Mouse (Mus musculus) embryonic fibroblast, embryonic 13.5 days (primary cell): ENCODE data around the gene Wdr43.

Source experiments
- CTCF ChIP-seq: IDR thresholded peaks from 2 replicates; pipeline ENCODE4 v1.5.1; 2011; ENCODE audit warnings: mild to moderate bottlenecking, control low read depth, low read length, moderate library complexity, borderline replicate concordance; ENCODE audit not compliant: insufficient read depth
- POLR2A ChIP-seq: IDR thresholded peaks from 2 replicates; pipeline ENCODE4 v1.6.1; 2011; ENCODE audit warnings: low read depth, mild to moderate bottlenecking, control low read depth, low read length, moderate library complexity

DNA sequence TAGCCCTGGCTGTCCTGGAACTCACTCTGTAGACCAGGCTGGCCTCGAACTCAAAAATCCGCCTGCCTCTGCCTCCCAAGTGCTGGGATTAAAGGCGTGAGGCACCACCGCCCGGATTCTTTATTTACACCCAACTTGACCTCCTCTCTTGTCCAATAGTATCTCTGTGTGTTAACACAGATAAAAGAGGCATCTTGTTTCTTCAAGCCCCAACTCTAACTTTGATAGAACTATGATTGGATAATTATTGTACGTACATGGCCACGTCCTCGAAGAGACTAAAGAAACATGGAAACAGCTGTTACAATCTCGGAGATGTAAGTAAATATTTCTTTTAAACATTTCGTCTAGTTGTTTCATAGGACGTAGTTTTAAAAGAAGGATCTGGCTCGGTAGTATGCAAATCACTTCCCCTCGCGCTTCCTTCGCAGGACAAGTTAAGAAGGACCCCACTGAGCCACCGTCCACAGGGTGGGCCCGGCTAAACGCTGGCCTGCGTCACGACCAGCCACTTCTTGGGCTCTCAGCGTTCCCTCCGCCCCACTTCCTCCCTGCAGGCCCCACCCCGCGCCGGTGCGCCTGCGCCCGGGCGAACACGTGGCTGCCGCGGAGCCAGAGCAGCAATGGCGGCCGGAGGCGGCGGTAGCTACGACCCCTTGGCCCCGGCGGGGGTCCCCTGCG, at the start of gene Wdr43:
- TF ChIP-seq CTCF (no peak), POLR2A (peak; percentile 83)
